Mouse (Mus musculus) embryonic facial prominence, embryonic 13.5 days (tissue): ENCODE data around the gene Flrt1. TPM values are rescaled to one million over a fixed set of nuclear protein-coding genes. Genes with fewer than 3 reads are reported as not detected.
"Not testable (repeated sequence)": the region's sequence is repeated elsewhere in the genome, so short reads cannot be mapped to it uniquely, and the experiment has no call there.

ENCODE experiments used
- ATAC-seq: fragments of 200-750 bp; cut with Nextera tagmentation; 2 replicates; pipeline ENCODE4 v1.8.0; 2017; ENCODE audit warnings: low read depth; ENCODE audit not compliant: insufficient number of reproducible peaks, insufficient read depth, low FRiP score, low TSS enrichment
- H3K27ac ChIP-seq: fragments of 300-500 bp; sonication (generic); 2 replicates; pipeline ENCODE4 v1.5.1; 2015; ENCODE audit warnings: moderate library complexity, mild to moderate bottlenecking, inconsistent platforms
- H3K27me3 ChIP-seq: fragments of 300-500 bp; sonication (generic); 2 replicates; pipeline ENCODE4 v1.6.1; 2015; ENCODE audit warnings: mild to moderate bottlenecking, inconsistent platforms
- H3K36me3 ChIP-seq: fragments of 300-500 bp; sonication (generic); 2 replicates; pipeline ENCODE4 v1.6.1; 2015; ENCODE audit warnings: mild to moderate bottlenecking, inconsistent platforms
- H3K4me1 ChIP-seq: fragments of 300-500 bp; sonication (generic); 2 replicates; pipeline ENCODE4 v1.6.1; 2015; ENCODE audit warnings: inconsistent platforms
- H3K4me2 ChIP-seq: fragments of 300-500 bp; sonication (generic); 2 replicates; pipeline ENCODE4 v1.6.1; 2015; ENCODE audit warnings: moderate library complexity, mild to moderate bottlenecking, inconsistent platforms
- H3K4me3 ChIP-seq: fragments of 300-500 bp; sonication (generic); 2 replicates; pipeline ENCODE4 v1.5.1; 2015; ENCODE audit warnings: mild to moderate bottlenecking, inconsistent platforms
- H3K9ac ChIP-seq: fragments of 300-500 bp; sonication (generic); 2 replicates; pipeline ENCODE4 v1.6.1; 2015; ENCODE audit warnings: mild to moderate bottlenecking, inconsistent platforms
- H3K9me3 ChIP-seq: fragments of 300-500 bp; sonication (generic); 2 replicates; pipeline ENCODE4 v1.6.1; 2016; ENCODE audit warnings: inconsistent platforms
- WGBS: fragments of 180-500 bp; shearing (Covaris S2); methylation state at CpG from one replicate; pipeline ENCODE4 v1.1.7; 2015; ENCODE audit warnings: mixed read lengths; 5-methylcytosine and 5-hydroxymethylcytosine counted together
- polyA plus RNA-seq: library from polyadenylated mRNA; unstranded; fragments of >200 nt; fragmentation: Nextera tagmentation; extraction: Ambion mirVana; gene quantifications from 2 replicates; pipeline ENCODE4 v1.2.1, GENCODE M21; 2015

Flrt1 gene
- polyA plus RNA-seq, 1 experiment from 2014 or later = 13.0 TPM

DNA sequence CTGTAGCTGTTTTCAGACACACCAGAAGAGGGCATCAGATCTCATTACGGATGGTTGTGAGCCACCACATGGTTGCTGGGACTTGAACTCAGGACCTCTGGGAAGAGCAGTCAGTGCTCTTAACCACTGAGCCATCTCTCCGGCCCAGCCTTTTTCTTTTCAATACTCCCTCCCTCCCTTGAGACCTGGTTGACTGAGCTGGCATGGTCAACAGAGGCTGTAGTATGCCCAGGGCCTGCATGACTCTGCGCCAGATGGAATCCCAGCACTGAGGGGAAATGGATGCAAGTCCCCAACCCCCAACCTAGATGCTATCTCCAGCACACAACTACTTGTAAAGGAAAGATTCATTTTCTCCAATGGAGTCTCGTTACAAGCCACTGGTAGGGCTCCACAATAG lies 52.1 kb downstream of the Flrt1 start:
- 77% methylated on average over 4 of the region's 4 CpGs for WGBS

GRCm38 (mm10) chr19:7044706-7045105 lies 60.8 kb downstream of the Flrt1 start:
- WGBS = 31% methylated on average over 4 of the region's 4 CpGs
- H3K36me3 ChIP-seq = no peaks in the 10 kb centered on the region
- H3K4me1 ChIP-seq = peaks cover 5% of the 10 kb centered on the region; the same call in 1 of the 2 replicates
- no peak overlapping the region for H3K27ac ChIP-seq
- no peaks in the 10 kb centered on the region for H3K9me3 ChIP-seq
- no peak for ATAC-seq
- no peak overlapping the region for H3K4me3 ChIP-seq
- no peaks in the 10 kb centered on the region for H3K27me3 ChIP-seq
- H3K9ac ChIP-seq = no peak overlapping the region
- no peak overlapping the region for H3K4me2 ChIP-seq

More for the DNA sequence above, 52.1 kb downstream of the Flrt1 start:
- ATAC-seq, H3K27ac ChIP-seq, H3K4me3 ChIP-seq, H3K9ac ChIP-seq, H3K27me3 ChIP-seq, H3K36me3 ChIP-seq, H3K4me2 ChIP-seq, H3K9me3 ChIP-seq: not testable (repeated sequence)
- peaks cover 26% of the 10 kb centered on the region for H3K4me1 ChIP-seq

DNA sequence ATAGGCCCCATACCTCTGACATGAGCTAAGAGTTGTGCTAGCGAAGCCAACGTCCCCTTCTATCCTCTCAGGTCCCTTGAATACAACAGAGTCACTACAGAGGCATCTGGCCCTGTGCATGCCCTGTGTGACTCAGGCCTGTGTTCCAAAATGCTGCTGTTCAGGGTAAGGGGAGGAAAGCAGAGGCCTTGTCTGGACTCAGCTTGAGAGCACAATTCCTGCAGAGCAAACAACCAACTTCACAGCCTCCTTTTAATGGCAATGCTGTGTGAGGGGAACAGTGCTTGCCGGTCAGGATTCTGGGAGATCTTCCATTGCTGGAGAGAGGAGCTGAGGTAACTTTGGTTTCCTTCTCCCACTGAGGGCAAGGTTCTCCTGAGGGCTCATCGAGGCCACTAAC lies 61.2 kb downstream of the Flrt1 start:
- H3K4me3 ChIP-seq = no peak overlapping the region
- no peak for ATAC-seq
- H3K9ac ChIP-seq = no peak overlapping the region
- no peaks in the 10 kb centered on the region for H3K9me3 ChIP-seq
- H3K4me1 ChIP-seq = peaks cover 5% of the 10 kb centered on the region; the same call in 1 of the 2 replicates
- WGBS = 60% methylated on average over 4 of the region's 4 CpGs
- no peaks in the 10 kb centered on the region for H3K27me3 ChIP-seq
- no peaks in the 10 kb centered on the region for H3K36me3 ChIP-seq
- no peak overlapping the region for H3K4me2 ChIP-seq
- H3K27ac ChIP-seq = no peak overlapping the region

Other genes with a start within 250 kb of the Flrt1 start
- 0.25 and 0.88 TPM in 2 replicates for gene Ccdc88b, start 247.5 kb downstream of the Flrt1 start, polyA plus RNA-seq
- 176 and 194 TPM in 2 replicates for gene Trmt112, start 196.0 kb downstream of the Flrt1 start, polyA plus RNA-seq
- gene Prdx5, start 195.6 kb downstream of the Flrt1 start, polyA plus RNA-seq = 239 and 251 TPM in 2 replicates
- gene Esrra, start 183.9 kb downstream of the Flrt1 start, polyA plus RNA-seq = 9.5 and 10.9 TPM in 2 replicates
- 2.3 and 3.4 TPM in 2 replicates for gene Catsperz, start 180.3 kb downstream of the Flrt1 start, polyA plus RNA-seq
- 1.2 and 1.3 TPM in 2 replicates for gene Kcnk4, start 171.2 kb downstream of the Flrt1 start, polyA plus RNA-seq
- gene Bad, start 163.9 kb downstream of the Flrt1 start, polyA plus RNA-seq = 80.0 and 83.6 TPM in 2 replicates
- gene Gpr137, start 163.2 kb downstream of the Flrt1 start, polyA plus RNA-seq = 26.9 and 35.2 TPM in 2 replicates
- gene Ppp1r14b, start 130.8 kb downstream of the Flrt1 start, polyA plus RNA-seq = 84.9 and 120 TPM in 2 replicates
- 41.5 and 42.4 TPM in 2 replicates for gene Plcb3, start 129.3 kb downstream of the Flrt1 start, polyA plus RNA-seq
- 84.4 and 95.1 TPM in 2 replicates for gene Fkbp2, start 125.2 kb downstream of the Flrt1 start, polyA plus RNA-seq
- gene Vegfb, start 118.1 kb downstream of the Flrt1 start, polyA plus RNA-seq = 53.4 and 58.6 TPM in 2 replicates
- gene Dnajc4, start 113.2 kb downstream of the Flrt1 start, polyA plus RNA-seq = 23.0 and 23.8 TPM in 2 replicates
- 19.7 and 22.4 TPM in 2 replicates for gene Nudt22, start 109.6 kb downstream of the Flrt1 start, polyA plus RNA-seq
- 11.9 and 12.4 TPM in 2 replicates for gene Trpt1, start 109.6 kb downstream of the Flrt1 start, polyA plus RNA-seq
- gene Fermt3, start 86.3 kb downstream of the Flrt1 start, polyA plus RNA-seq = 6.9 and 7.9 TPM in 2 replicates
- gene Stip1, start 65.8 kb downstream of the Flrt1 start, polyA plus RNA-seq = 211 and 240 TPM in 2 replicates
- gene Macrod1, start 48.9 kb downstream of the Flrt1 start, polyA plus RNA-seq = 7.1 and 9.0 TPM in 2 replicates
- gene Otub1, start 100.6 kb upstream of the Flrt1 start, polyA plus RNA-seq = 205 and 228 TPM in 2 replicates
- gene Cox8a, start 111.9 kb upstream of the Flrt1 start, polyA plus RNA-seq = 789 and 891 TPM in 2 replicates
- 56.9 and 57.1 TPM in 2 replicates for gene Naa40, start 135.5 kb upstream of the Flrt1 start, polyA plus RNA-seq
- gene Rcor2, start 161.6 kb upstream of the Flrt1 start, polyA plus RNA-seq = 25.2 and 30.6 TPM in 2 replicates
- 42.8 and 47.2 TPM in 2 replicates for gene Mark2, start 236.1 kb upstream of the Flrt1 start, polyA plus RNA-seq